Mouse (Mus musculus) kidney, embryonic 14.5 days (tissue): Measurements from ENCODE around the gene Hspa12a. TPM values are rescaled to one million over a fixed set of nuclear protein-coding genes. Genes with fewer than 3 reads are reported as not detected.
A peak's percentile ranks its signal among the peaks of the same experiment; 100 is the strongest.

Experiments used
- ATAC-seq: fragments of 200-750 bp; cut with Nextera tagmentation; 2 replicates; pipeline ENCODE4 v1.8.0; 2017; ENCODE audit warnings: moderate number of reproducible peaks, mild to moderate bottlenecking, moderate TSS enrichment, moderate library complexity; ENCODE audit not compliant: low FRiP score, low TSS enrichment
- H3K27ac ChIP-seq: fragments of 300-500 bp; sonication (generic); 2 replicates; pipeline ENCODE4 v1.5.1; 2014; ENCODE audit warnings: low read depth, mild to moderate bottlenecking, low read length, moderate library complexity, mixed read lengths
- H3K27me3 ChIP-seq: fragments of 300-500 bp; sonication (generic); 2 replicates; pipeline ENCODE4 v1.6.1; 2014; ENCODE audit warnings: mild to moderate bottlenecking, low read length; ENCODE audit not compliant: control insufficient read depth, insufficient read depth
- H3K36me3 ChIP-seq: fragments of 300-500 bp; sonication (generic); 2 replicates; pipeline ENCODE4 v1.6.1; 2014; ENCODE audit warnings: low read length, mixed read lengths; ENCODE audit not compliant: control insufficient read depth, insufficient read depth
- H3K4me1 ChIP-seq: fragments of 300-500 bp; sonication (generic); 2 replicates; pipeline ENCODE4 v1.6.1; 2014; ENCODE audit warnings: low read length, mixed read lengths; ENCODE audit not compliant: control insufficient read depth, insufficient read depth
- H3K4me2 ChIP-seq: fragments of 300-500 bp; sonication (generic); replicated peaks from 2 replicates; pipeline ENCODE4 v1.6.1; 2014; ENCODE audit warnings: low read depth, mild to moderate bottlenecking, low read length
- H3K4me3 ChIP-seq: fragments of 300-500 bp; sonication (generic); 2 replicates; pipeline ENCODE4 v1.5.1; 2014; ENCODE audit warnings: mild to moderate bottlenecking, low read length
- H3K9ac ChIP-seq: fragments of 300-500 bp; sonication (generic); 2 replicates; pipeline ENCODE4 v1.6.1; 2014; ENCODE audit warnings: low read depth, mild to moderate bottlenecking, low read length, moderate library complexity
- H3K9me3 ChIP-seq: fragments of 300-500 bp; sonication (generic); 2 replicates; pipeline ENCODE4 v1.6.1; 2016; ENCODE audit warnings: low read length; ENCODE audit not compliant: control insufficient read depth
- WGBS: fragments of 180-500 bp; shearing (Covaris S2); extraction: QIAGEN DNeasy Blood & Tissue Kit; methylation state at CpG from one replicate; pipeline ENCODE4 v1.1.7; 2014; 5-methylcytosine and 5-hydroxymethylcytosine counted together
- polyA plus RNA-seq: library from polyadenylated mRNA; unstranded; fragments of >200 nt; fragmentation: Nextera tagmentation; extraction: Ambion mirVana; gene quantifications from 2 replicates; pipeline ENCODE4 v1.2.1, GENCODE M21; 2014

Gene Hspa12a
- polyA plus RNA-seq, 1 experiment from 2014 or later: 9.5 TPM

DNA sequence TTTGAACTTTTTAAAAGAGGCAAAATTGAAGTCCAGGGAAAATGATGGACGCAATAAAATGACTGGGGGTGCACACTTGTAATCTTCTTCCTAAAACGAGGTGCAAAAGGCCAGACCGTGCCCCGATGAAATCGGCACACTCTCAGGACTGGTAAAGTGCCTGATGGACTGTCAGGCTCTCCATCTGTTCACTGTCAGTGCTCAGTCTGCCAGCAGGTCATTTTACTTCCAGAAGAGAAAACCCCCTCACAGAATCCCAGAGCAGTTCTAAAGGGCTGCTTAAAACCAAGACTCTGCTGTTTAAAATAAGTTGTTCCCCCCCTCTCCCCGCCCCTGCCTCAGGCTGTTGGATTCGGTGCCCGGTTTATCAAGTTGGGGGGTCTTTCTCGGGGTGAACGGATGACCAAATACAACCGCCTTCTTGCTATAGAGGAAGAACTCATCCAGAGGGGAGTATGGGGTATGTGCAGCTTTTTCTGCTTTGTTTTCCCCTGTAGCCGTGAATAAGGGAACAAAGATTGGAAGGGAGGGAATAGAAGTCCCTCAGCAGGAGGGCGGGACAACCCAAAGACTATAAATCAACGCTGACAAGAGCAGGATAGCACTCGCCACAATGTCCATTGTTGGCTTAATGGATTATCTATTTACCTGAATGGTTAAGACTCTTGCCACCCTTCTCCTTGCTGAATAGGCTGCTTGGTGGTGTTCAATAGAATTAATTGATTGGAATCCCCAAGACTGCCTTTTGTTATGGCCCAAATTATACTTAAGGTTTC lies 25.5 kb upstream of the Hspa12a start:
- Histone ChIP-seq H3K36me3 (no peaks in the 10 kb centered on the region), H3K9ac (no peak overlapping the region), H3K4me1 (no peaks in the 10 kb centered on the region), H3K27ac (no peak overlapping the region), H3K9me3 (no peaks in the 10 kb centered on the region), H3K4me2 (no peak overlapping the region), H3K27me3 (peaks cover 15% of the 10 kb centered on the region; the same call in 1 of the 2 replicates), H3K4me3 (no peak overlapping the region)
- 39% methylated on average over 15 of the region's 15 CpGs for WGBS
- no peak for ATAC-seq

DNA sequence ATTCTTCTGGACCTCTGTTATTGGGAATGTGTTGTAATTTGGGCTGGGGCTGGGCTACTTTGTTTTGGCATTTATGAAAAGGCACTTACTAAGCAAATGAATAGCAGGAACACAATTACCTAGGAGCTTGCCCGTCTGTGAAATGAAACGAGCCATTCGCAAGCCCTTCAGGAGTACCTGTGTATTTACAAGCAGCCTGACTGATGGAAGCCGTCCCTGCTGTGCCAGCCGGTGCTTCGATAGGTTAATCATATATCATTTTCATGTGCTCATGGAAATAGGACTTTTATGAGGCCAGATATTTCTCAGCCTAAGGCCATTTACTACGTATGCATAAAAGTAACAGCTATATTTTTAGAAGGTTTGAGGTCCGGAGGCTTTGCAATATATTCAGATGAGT lies 19.6 kb upstream of the Hspa12a start:
- Histone ChIP-seq H3K9ac (no peak overlapping the region), H3K4me1 (no peaks in the 10 kb centered on the region), H3K4me2 (no peak overlapping the region), H3K27ac (no peak overlapping the region), H3K27me3 (peaks cover 6% of the 10 kb centered on the region), H3K4me3 (no peak overlapping the region), H3K36me3 (no peaks in the 10 kb centered on the region), H3K9me3 (no peaks in the 10 kb centered on the region)
- ATAC-seq: no peak
- WGBS: 59% methylated on average over 8 of the region's 8 CpGs

DNA sequence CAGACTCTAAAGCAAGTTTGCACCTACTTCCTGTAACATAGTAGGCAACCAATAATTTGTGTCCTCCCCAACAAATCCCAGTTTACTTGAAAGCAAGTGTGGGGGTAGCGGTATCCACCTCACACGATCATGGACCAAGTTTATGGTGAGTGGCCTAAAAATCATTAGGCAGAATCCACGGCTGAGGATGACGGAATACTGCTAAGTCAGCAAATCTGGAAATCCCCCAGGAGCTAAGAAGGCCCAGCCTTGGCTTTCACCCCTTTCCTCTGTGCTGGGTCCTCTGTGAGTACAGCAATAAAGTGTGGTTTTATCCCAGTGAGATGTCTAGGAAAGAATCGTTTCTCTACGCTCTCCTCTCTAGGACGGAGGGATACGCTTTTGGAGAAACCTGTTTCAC lies 11.3 kb upstream of the Hspa12a start:
- no peak overlapping the region for H3K4me2 ChIP-seq
- ATAC-seq: no peak
- H3K27me3 ChIP-seq: no peaks in the 10 kb centered on the region; the same call in none of the 2 replicates
- H3K9me3 ChIP-seq: no peaks in the 10 kb centered on the region
- 87% methylated on average over 8 of the region's 8 CpGs for WGBS
- no peak overlapping the region for H3K9ac ChIP-seq
- H3K27ac ChIP-seq: no peak overlapping the region
- H3K4me3 ChIP-seq: no peak overlapping the region
- no peaks in the 10 kb centered on the region for H3K36me3 ChIP-seq
- no peaks in the 10 kb centered on the region for H3K4me1 ChIP-seq

DNA sequence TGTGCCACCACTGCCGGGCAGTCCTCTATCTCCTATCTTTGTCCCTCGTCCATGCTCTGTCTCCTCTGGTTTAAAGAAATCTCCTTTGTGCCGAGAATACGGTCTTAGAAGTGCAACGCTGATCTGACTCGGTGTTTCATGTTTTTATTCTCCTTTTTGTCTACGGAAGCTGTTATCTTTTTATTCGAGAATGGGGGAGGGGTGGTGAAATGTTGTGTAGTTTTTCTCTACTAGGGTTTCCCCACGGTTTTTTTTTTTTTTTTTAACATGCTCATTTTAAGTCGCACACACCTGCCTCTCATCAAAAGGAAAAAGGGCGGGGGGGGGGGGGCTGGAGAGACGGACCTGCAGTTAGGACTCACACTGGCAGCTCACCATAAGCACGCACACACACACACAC lies 8.8 kb upstream of the Hspa12a start:
- H3K4me3 ChIP-seq: no peak overlapping the region
- no peaks in the 10 kb centered on the region for H3K36me3 ChIP-seq
- H3K27me3 ChIP-seq: no peaks in the 10 kb centered on the region; the same call in 1 of the 2 replicates
- no peak overlapping the region for H3K27ac ChIP-seq
- 72% methylated on average over 13 of the region's 13 CpGs for WGBS
- no peak for ATAC-seq
- no peaks in the 10 kb centered on the region for H3K9me3 ChIP-seq
- H3K4me2 ChIP-seq: no peak overlapping the region
- H3K9ac ChIP-seq: no peak overlapping the region
- H3K4me1 ChIP-seq: no peaks in the 10 kb centered on the region

DNA sequence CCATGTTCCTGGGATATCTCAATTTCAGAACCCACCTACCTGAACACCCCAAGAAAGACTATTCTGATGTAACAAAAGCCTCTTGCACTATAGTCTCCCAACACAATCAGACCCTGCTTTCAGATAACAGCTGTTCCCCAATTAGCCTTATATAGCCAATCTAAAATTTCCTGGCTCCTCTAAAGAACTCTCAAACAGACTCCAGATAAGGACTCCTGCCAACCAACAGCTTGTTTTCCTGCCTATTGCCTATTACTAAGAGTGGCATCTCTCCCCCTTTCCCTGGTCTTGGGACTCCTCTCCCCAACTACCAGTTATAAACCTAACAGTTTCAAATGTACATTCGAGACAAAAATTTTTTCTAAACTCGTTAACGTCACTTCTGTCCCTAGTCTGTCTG lies 8.1 kb upstream of the Hspa12a start:
- ATAC-seq: no peak

DNA sequence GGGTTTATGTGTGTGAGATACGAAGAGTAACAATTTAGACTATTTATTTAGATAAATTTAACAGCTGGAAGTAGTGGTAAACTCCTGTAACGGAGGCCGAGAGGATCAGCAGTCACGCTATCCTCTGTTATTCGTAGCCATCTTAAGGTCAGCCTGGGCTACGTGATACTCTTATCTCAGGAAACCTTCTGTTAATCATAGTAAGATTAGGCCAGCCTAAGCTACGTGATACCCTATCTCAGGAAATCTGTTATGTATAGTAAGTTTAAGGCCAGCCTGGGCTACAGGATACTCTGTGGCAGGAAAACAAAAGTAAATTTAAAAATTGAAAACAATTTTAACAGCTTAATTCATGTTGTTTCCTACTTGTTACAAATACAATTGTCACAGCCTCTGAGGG lies 2.5 kb upstream of the Hspa12a start:
- peaks cover 11% of the 10 kb centered on the region; the same call in 1 of the 2 replicates for H3K4me1 ChIP-seq
- no peak for ATAC-seq
- no peaks in the 10 kb centered on the region for H3K36me3 ChIP-seq
- no peak overlapping the region for H3K4me2 ChIP-seq
- H3K4me3 ChIP-seq: no peak overlapping the region
- 83% methylated on average over 7 of the region's 7 CpGs for WGBS
- no peak overlapping the region for H3K9ac ChIP-seq
- H3K27me3 ChIP-seq: peaks cover 4% of the 10 kb centered on the region; the same call in 1 of the 2 replicates
- H3K9me3 ChIP-seq: no peaks in the 10 kb centered on the region
- H3K27ac ChIP-seq: no peak overlapping the region

More for the DNA sequence above, 8.1 kb upstream of the Hspa12a start:
- Histone ChIP-seq H3K4me3 (no peak overlapping the region), H3K27me3 (no peaks in the 10 kb centered on the region; the same call in 1 of the 2 replicates), H3K4me1 (no peaks in the 10 kb centered on the region), H3K4me2 (no peak overlapping the region), H3K9ac (no peak overlapping the region), H3K36me3 (no peaks in the 10 kb centered on the region), H3K9me3 (no peaks in the 10 kb centered on the region), H3K27ac (no peak overlapping the region)
- 88% methylated on average over 3 of the region's 3 CpGs for WGBS

DNA sequence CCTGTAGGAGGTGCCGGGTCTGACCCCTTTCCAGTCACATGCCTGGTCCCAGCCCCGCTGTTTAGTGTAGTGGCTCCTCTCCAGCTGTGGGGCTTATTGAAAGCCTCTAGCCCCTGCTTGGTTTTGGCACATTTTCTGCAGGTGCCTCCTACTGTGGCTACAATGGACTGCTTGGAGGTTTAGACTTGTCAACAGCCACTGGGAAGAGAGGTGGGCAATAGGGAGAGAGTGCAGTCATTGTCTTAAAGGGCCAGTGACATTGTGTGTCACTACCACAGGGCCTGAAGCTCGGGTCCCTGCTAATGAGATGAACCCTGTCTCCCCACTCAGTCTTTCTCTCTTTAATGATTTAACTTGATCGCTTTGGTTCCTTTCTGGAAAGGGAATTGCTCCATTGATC lies 10.4 kb downstream of the Hspa12a start:
- H3K4me1 ChIP-seq: no peaks in the 10 kb centered on the region
- H3K27ac ChIP-seq: no peak overlapping the region
- peaks cover 35% of the 10 kb centered on the region for H3K27me3 ChIP-seq
- H3K36me3 ChIP-seq: no peaks in the 10 kb centered on the region
- 16% methylated on average over 4 of the region's 4 CpGs for WGBS
- H3K4me3 ChIP-seq: no peak overlapping the region
- no peak overlapping the region for H3K9ac ChIP-seq
- no peaks in the 10 kb centered on the region for H3K9me3 ChIP-seq
- H3K4me2 ChIP-seq: no peak overlapping the region
- ATAC-seq: no peak

DNA sequence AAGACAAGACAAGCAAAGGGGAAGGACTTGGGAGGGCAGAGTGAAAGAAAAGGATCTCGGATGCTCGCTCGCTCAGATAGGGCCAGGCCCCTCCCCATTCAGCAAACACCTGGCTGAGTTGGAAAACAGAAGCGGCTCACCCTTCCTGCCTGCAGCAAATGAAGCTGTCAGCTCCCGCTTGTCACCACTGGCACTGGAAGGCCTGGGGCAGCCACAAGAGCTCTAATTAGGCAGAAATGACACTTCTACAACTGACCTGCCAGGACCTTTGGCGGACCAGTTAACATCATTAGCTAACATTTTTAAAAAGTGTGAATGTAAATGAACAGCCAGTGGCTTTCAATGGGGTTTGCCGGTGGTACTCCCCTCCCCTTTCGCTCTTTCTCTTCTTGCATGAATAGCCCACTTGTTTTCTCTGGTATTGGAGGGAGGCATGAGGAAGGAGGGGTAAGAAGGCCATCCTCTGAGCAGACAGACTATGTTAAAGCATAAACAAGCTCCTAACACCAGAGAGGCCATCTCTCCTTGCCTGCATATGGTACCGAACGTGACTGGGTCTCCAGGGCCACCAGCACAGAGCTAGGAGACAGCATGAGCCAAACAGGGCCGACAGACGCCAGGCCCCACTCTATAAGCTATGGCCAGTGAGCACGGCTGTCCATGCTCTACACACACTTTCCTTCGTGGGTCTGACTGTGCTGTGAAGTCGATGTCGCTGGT lies 12.2 kb downstream of the Hspa12a start:
- no peak for ATAC-seq
- peaks cover 35% of the 10 kb centered on the region for H3K27me3 ChIP-seq
- WGBS: 34% methylated on average over 16 of the region's 16 CpGs
- no peak overlapping the region for H3K9ac ChIP-seq
- no peaks in the 10 kb centered on the region for H3K4me1 ChIP-seq
- no peak overlapping the region for H3K27ac ChIP-seq
- no peak overlapping the region for H3K4me2 ChIP-seq
- no peak overlapping the region for H3K4me3 ChIP-seq
- no peaks in the 10 kb centered on the region for H3K36me3 ChIP-seq
- no peaks in the 10 kb centered on the region for H3K9me3 ChIP-seq

DNA sequence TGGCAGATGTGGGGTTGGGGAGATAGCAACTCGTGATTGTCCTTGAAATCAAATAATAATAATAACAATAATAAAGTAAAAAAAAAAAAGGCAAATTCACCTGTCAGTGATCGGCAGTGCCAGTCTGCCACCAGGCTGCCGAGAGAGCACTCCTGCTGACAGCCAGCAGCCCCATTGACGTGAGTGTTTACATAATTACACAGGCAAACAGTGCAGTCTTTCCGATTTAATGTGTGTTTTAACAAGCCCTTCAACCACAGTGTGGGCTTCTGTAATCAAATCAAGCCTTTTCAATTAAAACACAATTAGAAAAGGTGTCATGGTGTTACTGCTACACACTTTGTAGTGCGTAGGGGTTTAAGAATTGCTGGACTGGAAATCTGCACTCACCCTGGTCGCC lies 24.3 kb downstream of the Hspa12a start:
- H3K4me2 ChIP-seq: no peak overlapping the region; the same call in 1 of the 2 replicates
- no peak overlapping the region for H3K27ac ChIP-seq
- ATAC-seq: no peak
- no peaks in the 10 kb centered on the region for H3K9me3 ChIP-seq
- peaks cover 3% of the 10 kb centered on the region; the same call in 1 of the 2 replicates for H3K27me3 ChIP-seq
- 16% methylated on average over 7 of the region's 7 CpGs for WGBS
- H3K4me3 ChIP-seq: peak overlapping the region; percentile 12; the same call in 1 of the 2 replicates
- H3K9ac ChIP-seq: no peak overlapping the region
- no peaks in the 10 kb centered on the region; the same call in 1 of the 2 replicates for H3K4me1 ChIP-seq
- H3K36me3 ChIP-seq: no peaks in the 10 kb centered on the region
